Mouse (Mus musculus) bone marrow, adult 2 months (tissue): ENCODE measurements around the gene Abhd12.

ENCODE experiments used
- CTCF ChIP-seq: fragments of 200-500 bp; IDR thresholded peaks from 2 replicates; pipeline ENCODE4 v1.5.1; 2011; ENCODE audit warnings: low read length, control low read depth; ENCODE audit not compliant: control insufficient read depth, insufficient read depth
- POLR2A ChIP-seq: fragments of 200-500 bp; IDR thresholded peaks from 2 replicates; pipeline ENCODE4 v1.6.1; 2011; ENCODE audit warnings: low read depth, mild to moderate bottlenecking, control low read depth, low read length, borderline replicate concordance; ENCODE audit not compliant: control insufficient read depth

- TF ChIP-seq CTCF (no peak), POLR2A (no peak)
Observed at GRCm38 (mm10) chr2:150923505-150923904, 19.0 kb upstream of the Abhd12 start.
